Mouse (Mus musculus): ENCODE data around the gene Fth1.

Fth1 gene

GRCm38 (mm10) chr19:9964205-9964916 is 16.0 kb upstream of the Fth1 start:
- peak in 1 of 2 experiments; percentile 3 for DNase-seq

- peak in 1 of 2 experiments; percentile 8 for DNase-seq
These were observed 14.1 kb upstream of the Fth1 start for GRCm38 (mm10) chr19:9966096-9966867.

GRCm38 (mm10) chr19:9968081-9968787 is 12.2 kb upstream of the Fth1 start:
- no peak for DNase-seq

- peak; percentile 70 to 75 for DNase-seq
These were observed 5.5 kb upstream of the Fth1 start for GRCm38 (mm10) chr19:9974853-9975252.

GRCm38 (mm10) chr19:9977085-9977484 is 3.3 kb upstream of the Fth1 start:
- DNase-seq: peak in 1 of 2 experiments; percentile 3

- DNase-seq: peak; percentile 86 to 90
These were observed 1.9 kb upstream of the Fth1 start for GRCm38 (mm10) chr19:9978431-9978951.

GRCm38 (mm10) chr19:9979156-9979555 is 1.2 kb upstream of the Fth1 start:
- no peak for DNase-seq

GRCm38 (mm10) chr19:9981621-9982020 is 1.2 kb downstream of the Fth1 start:
- no peak for DNase-seq

GRCm38 (mm10) chr19:9982151-9982851 is 1.9 kb downstream of the Fth1 start:
- peak; percentile 97 to 98 for DNase-seq

- peak; percentile 85 to 87 for DNase-seq
These were observed 2.6 kb downstream of the Fth1 start for GRCm38 (mm10) chr19:9982852-9983542.

GRCm38 (mm10) chr19:9984111-9985055 is 4.0 kb downstream of the Fth1 start:
- no peak for DNase-seq

- no peak for DNase-seq
These were observed 4.9 kb downstream of the Fth1 start for GRCm38 (mm10) chr19:9985190-9985899.

- DNase-seq: no peak
These were observed 5.6 kb downstream of the Fth1 start for GRCm38 (mm10) chr19:9985900-9986421.

- no peak for DNase-seq
These were observed 6.8 kb downstream of the Fth1 start for GRCm38 (mm10) chr19:9987192-9987591.

GRCm38 (mm10) chr19:9987593-9987992 is 7.2 kb downstream of the Fth1 start:
- no peak for DNase-seq

GRCm38 (mm10) chr19:9989171-9989883 is 8.9 kb downstream of the Fth1 start:
- DNase-seq: no peak

- no peak for DNase-seq
These were observed 9.5 kb downstream of the Fth1 start for GRCm38 (mm10) chr19:9989884-9990256.

GRCm38 (mm10) chr19:9991304-9991703 is 10.9 kb downstream of the Fth1 start:
- DNase-seq: peak; percentile 77 to 89

All from lung, postnatal 4 days (tissue).